Mouse (Mus musculus) bone marrow macrophage, adult 2 months (primary cell): ENCODE results near the gene Cdk18.

Source experiments
- CTCF ChIP-seq: IDR thresholded peaks from 2 replicates; pipeline ENCODE4 v1.5.1; 2012; ENCODE audit warnings: low read depth, mild to moderate bottlenecking, low read length, moderate library complexity
- POLR2A ChIP-seq: IDR thresholded peaks from 2 replicates; pipeline ENCODE4 v1.6.1; 2012; ENCODE audit warnings: mild to moderate bottlenecking, low read depth, low read length, borderline replicate concordance

DNA sequence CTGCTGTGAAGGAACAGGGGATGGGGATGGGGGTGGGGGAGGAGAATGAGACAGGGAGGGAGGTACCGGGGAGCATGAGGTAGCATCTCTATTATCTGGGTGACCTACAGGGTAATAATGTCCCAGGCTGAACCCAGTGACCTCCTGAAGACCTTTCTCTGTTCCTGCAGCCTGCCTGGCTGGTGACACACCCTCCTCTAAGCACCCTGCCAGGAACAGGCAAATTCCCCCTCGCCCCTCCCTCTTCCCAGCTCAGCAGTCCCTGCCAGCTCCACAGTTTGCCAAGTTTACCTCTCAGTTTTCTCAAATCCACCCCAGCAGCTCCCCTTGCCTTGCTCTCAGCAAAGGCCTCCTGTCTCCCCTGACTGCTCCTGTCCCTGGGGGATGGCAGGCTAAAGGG is 19.3 kb upstream of the Cdk18 start:
- TF ChIP-seq POLR2A: no peak
- no peak for TF ChIP-seq CTCF
